Mouse (Mus musculus) monocyte, adult 2 months (primary cell): ENCODE results near the gene Smim9.
"Not testable (repeated sequence)": the region's sequence is repeated elsewhere in the genome, so short reads cannot be mapped to it uniquely, and the experiment has no call there.

Experiments used
- DNase-seq, 2 experiments: peaks; one replicate each; pipeline ENCODE4 v3.0.0; 2022; ENCODE audit warnings: low spot score in 2 of 2, low read depth in 1 of 2

Smim9 gene

GRCm38 (mm10) chrX:75163670-75164069, at the start of gene Smim9:
Smim9 (minus strand) TSS chrX:75163770.
- DNase-seq = no peak

- no peak for DNase-seq
These were observed 7.9 kb downstream of the Smim9 start for GRCm38 (mm10) chrX:75155576-75156243.

- no peak for DNase-seq
These were observed 11.3 kb downstream of the Smim9 start for GRCm38 (mm10) chrX:75152249-75152648.

- no peak for DNase-seq
These were observed 13.3 kb downstream of the Smim9 start for GRCm38 (mm10) chrX:75150304-75150703.

- no peak for DNase-seq
These were observed 15.2 kb downstream of the Smim9 start for GRCm38 (mm10) chrX:75148414-75148813.

GRCm38 (mm10) chrX:75143124-75143555, 20.4 kb downstream of the Smim9 start:
- DNase-seq = not testable (repeated sequence)

GRCm38 (mm10) chrX:75138182-75138581, 25.4 kb downstream of the Smim9 start:
- DNase-seq = no peak

GRCm38 (mm10) chrX:75137729-75138128, 25.8 kb downstream of the Smim9 start:
- no peak for DNase-seq

- no peak for DNase-seq
These were observed 26.6 kb downstream of the Smim9 start for GRCm38 (mm10) chrX:75136938-75137337.

GRCm38 (mm10) chrX:75130467-75131160, 33.0 kb downstream of the Smim9 start, which contains the start of gene Mpp1:
Mpp1 (minus strand) TSS chrX:75131016.
- peak; percentile 20 to 53 for DNase-seq

- no peak for DNase-seq
These were observed 34.1 kb downstream of the Smim9 start for GRCm38 (mm10) chrX:75129474-75129873.

GRCm38 (mm10) chrX:75128333-75128980, 35.1 kb downstream of the Smim9 start:
- DNase-seq = no peak

- DNase-seq = no peak
These were observed 36.7 kb downstream of the Smim9 start for GRCm38 (mm10) chrX:75126893-75127292.

GRCm38 (mm10) chrX:75125606-75126005, 38.0 kb downstream of the Smim9 start:
- DNase-seq = no peak

GRCm38 (mm10) chrX:75115550-75115949, 48.0 kb downstream of the Smim9 start:
- DNase-seq = no peak

- DNase-seq = no peak
These were observed 61.3 kb downstream of the Smim9 start for GRCm38 (mm10) chrX:75102293-75102692.

GRCm38 (mm10) chrX:75098799-75099198, 64.8 kb downstream of the Smim9 start:
- no peak for DNase-seq

- no peak for DNase-seq
These were observed 67.3 kb downstream of the Smim9 start for GRCm38 (mm10) chrX:75096163-75096770.
